Mouse (Mus musculus) gastrocnemius, adult 18-20 months (tissue): ENCODE data around the gene Retreg2. TPM values are rescaled to one million over a fixed set of nuclear protein-coding genes. Genes with fewer than 3 reads are reported as not detected.

Experiments used
- DNase-seq: peaks from one replicate; pipeline ENCODE4 v3.0.0; 2021; ENCODE audit warnings: low spot score
- long read RNA-seq, 2 experiments: library from polyadenylated mRNA; stranded (forward); transcript quantifications; one replicate each; pipeline ENCODE4 v2.0.0; 2021
- total RNA-seq, 2 experiments: library from RNA; stranded (reverse); gene quantifications; 2 replicates each; pipeline ENCODE4 v1.2.3; 2021

Gene Retreg2
- 10 to 100 TPM in 1 of 2 experiments, 1 to 10 TPM in 1; 8.8 to 10.0 TPM for total RNA-seq
- long read RNA-seq, experiment 1, transcript Retreg2-201 (9 exons, 2,561 nt) = major isoform, 11 of 16 reads
- long read RNA-seq, experiment 1, partial matches to known transcripts = 2 of 16 reads
- long read RNA-seq, experiment 1, other reads (novel, unspliced or antisense) = 1 of 16 reads
- long read RNA-seq, experiment 2, transcript Retreg2-201 (9 exons, 2,561 nt) = major isoform, 9 of 13 reads
- long read RNA-seq, experiment 2, partial matches to known transcripts = 0 of 13 reads
- long read RNA-seq, experiment 2, other reads (novel, unspliced or antisense) = 3 of 13 reads

- DNase-seq = peak; percentile 95
Measured at GRCm38 (mm10) chr1:75142301-75143261, at the start of gene Retreg2, which contains the start of gene Cnppd1. Gene Retreg2, plus strand, starts transcription at chr1:75142778. Gene Cnppd1, minus strand, starts transcription at chr1:75142711.

GRCm38 (mm10) chr1:75122211-75122610, 20.4 kb upstream of the Retreg2 start:
- no peak for DNase-seq

- peak; percentile 95 for DNase-seq
Measured at GRCm38 (mm10) chr1:75124346-75125321, 17.9 kb upstream of the Retreg2 start, which contains the start of gene Nhej1. Gene Nhej1, minus strand, starts transcription at chr1:75125200.

- no peak for DNase-seq
Measured at GRCm38 (mm10) chr1:75125418-75125817, 17.2 kb upstream of the Retreg2 start.

GRCm38 (mm10) chr1:75128641-75129040, 13.9 kb upstream of the Retreg2 start:
- DNase-seq = no peak

- no peak for DNase-seq
Measured at GRCm38 (mm10) chr1:75133421-75134207, 9.0 kb upstream of the Retreg2 start, which contains the start of gene Slc23a3. Gene Slc23a3, minus strand, starts transcription at chr1:75133890.

- no peak for DNase-seq
Measured at GRCm38 (mm10) chr1:75136293-75136692, 6.3 kb upstream of the Retreg2 start.

GRCm38 (mm10) chr1:75136730-75137129, 5.8 kb upstream of the Retreg2 start:
- DNase-seq = no peak

GRCm38 (mm10) chr1:75138448-75138847, 4.1 kb upstream of the Retreg2 start:
- DNase-seq = no peak

- no peak for DNase-seq
Measured at GRCm38 (mm10) chr1:75140601-75141190, 1.9 kb upstream of the Retreg2 start.

- DNase-seq = peak; percentile 59
Measured at GRCm38 (mm10) chr1:75141486-75142190, 940 bp upstream of the Retreg2 start.

GRCm38 (mm10) chr1:75145589-75145988, 3.0 kb downstream of the Retreg2 start:
- DNase-seq = no peak

GRCm38 (mm10) chr1:75147411-75148135, 5.0 kb downstream of the Retreg2 start:
- no peak for DNase-seq

- no peak for DNase-seq
Measured at GRCm38 (mm10) chr1:75148727-75149126, 6.1 kb downstream of the Retreg2 start.

- DNase-seq = no peak
Measured at GRCm38 (mm10) chr1:75155837-75156236, 13.3 kb downstream of the Retreg2 start.

- DNase-seq = no peak
Measured at GRCm38 (mm10) chr1:75158990-75159389, 16.4 kb downstream of the Retreg2 start.

GRCm38 (mm10) chr1:75159540-75160255, 17.1 kb downstream of the Retreg2 start:
- DNase-seq = no peak

- no peak for DNase-seq
Measured at GRCm38 (mm10) chr1:75160256-75160617, 17.7 kb downstream of the Retreg2 start.
